Mouse (Mus musculus) bone marrow macrophage, adult 2 months (primary cell): ENCODE results near the gene Suco. TPM values are rescaled to one million over a fixed set of nuclear protein-coding genes. Genes with fewer than 3 reads are reported as not detected.

Source experiments
- H3K27ac ChIP-seq: 2 replicates; pipeline ENCODE4 v1.5.1; 2012; ENCODE audit warnings: low read depth, low read length; ENCODE audit not compliant: insufficient read depth
- H3K4me1 ChIP-seq: 2 replicates; pipeline ENCODE4 v1.6.1; 2012; ENCODE audit warnings: low read length; ENCODE audit not compliant: control insufficient read depth, insufficient read depth
- H3K4me3 ChIP-seq: 2 replicates; pipeline ENCODE4 v1.5.1; 2012; ENCODE audit warnings: mild to moderate bottlenecking, low read length, moderate library complexity; ENCODE audit not compliant: insufficient read depth
- CTCF ChIP-seq: IDR thresholded peaks from 2 replicates; pipeline ENCODE4 v1.5.1; 2012; ENCODE audit warnings: low read depth, mild to moderate bottlenecking, low read length, moderate library complexity
- POLR2A ChIP-seq: IDR thresholded peaks from 2 replicates; pipeline ENCODE4 v1.6.1; 2012; ENCODE audit warnings: mild to moderate bottlenecking, low read depth, low read length, borderline replicate concordance
- polyA plus RNA-seq: library from polyadenylated mRNA; stranded (reverse); fragments of >200 nt; gene quantifications from 2 replicates; pipeline ENCODE4 v1.2.4, GENCODE M21; 2012; ENCODE audit not compliant: missing spikeins, insufficient read depth, insufficient read length

Gene Suco
- polyA plus RNA-seq, 1 experiment, result 20.1 TPM

DNA sequence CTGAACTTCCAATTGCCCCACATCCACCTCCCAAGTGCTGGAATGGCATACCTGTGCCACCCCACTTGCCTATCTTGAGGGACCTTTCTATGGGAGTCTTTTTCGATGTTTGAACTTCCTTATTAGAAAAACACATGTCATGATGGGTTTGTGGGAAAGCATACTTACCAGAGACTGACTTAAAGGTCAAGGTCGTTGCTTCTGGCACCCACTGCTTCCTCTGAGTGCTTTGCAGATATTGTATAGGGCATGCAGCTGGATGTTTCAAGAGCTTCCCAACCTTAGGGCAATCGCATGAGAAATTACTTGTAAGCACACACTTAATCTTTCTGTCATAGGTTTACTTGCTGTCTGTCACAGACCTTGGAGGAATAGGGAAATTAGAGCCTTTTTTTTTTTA is 83.2 kb downstream of the Suco start:
- Histone ChIP-seq H3K4me1 (no peaks in the 10 kb centered on the region), H3K27ac (no peak overlapping the region), H3K4me3 (no peak overlapping the region)
- no peak for TF ChIP-seq CTCF
- TF ChIP-seq POLR2A, result no peak

DNA sequence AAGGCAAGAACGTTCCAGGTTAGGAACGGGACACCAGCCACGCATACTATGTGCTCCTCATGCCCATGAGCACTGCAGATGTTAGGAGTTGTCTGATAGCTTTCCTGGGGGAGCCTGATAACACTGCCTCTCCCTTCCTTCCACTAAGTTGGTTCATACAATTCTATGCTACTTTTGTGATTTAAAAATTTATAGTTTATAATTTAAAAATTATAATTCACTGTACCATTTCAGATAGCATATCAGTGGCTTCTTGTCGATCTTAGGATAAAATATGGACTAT is 83.9 kb downstream of the Suco start:
- Histone ChIP-seq H3K27ac (no peak overlapping the region), H3K4me3 (no peak overlapping the region), H3K4me1 (no peaks in the 10 kb centered on the region)
- TF ChIP-seq CTCF (no peak), POLR2A (no peak)

DNA sequence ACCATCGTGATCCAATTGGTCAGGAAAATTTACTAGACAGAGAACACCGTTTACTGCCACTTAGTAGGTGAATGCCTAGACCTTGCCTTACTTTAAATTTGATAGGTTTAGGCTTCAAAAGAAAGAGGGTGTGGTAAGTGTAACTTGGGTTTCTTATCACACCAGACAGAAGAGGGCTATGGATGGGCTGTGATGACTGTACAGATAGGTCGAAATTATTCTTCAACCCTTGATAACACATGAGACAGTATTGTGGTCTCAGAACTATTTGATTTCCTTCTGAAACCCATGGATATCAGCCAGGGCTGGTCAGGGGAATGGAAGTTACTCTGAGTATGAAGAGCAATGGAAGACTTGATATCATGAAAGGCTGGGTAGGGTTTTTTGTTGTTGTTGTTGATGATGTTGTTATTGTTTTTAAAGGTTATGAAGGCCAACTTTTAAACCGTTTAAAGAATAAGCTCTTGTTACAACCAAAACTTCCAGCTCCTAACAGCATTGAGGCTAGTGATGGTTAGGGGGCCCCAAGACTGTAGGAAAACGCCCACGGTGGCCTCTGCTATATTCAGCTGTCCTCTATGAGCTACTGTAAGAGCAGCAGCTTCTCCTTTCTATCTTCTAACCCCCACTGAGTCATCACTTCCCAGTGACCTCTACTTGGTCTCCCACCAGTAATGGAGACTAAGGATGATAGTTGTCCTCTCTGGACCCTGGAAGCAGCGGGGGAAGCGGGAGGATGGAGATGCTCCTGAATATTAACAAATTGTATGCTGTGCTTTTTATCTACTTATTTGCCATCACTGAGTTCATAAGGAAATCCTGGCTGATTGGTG is 84.4 kb downstream of the Suco start:
- H3K4me1 ChIP-seq, result no peaks in the 10 kb centered on the region
- no peak overlapping the region for H3K27ac ChIP-seq
- H3K4me3 ChIP-seq, result no peak overlapping the region
- TF ChIP-seq CTCF (no peak), POLR2A (no peak)

DNA sequence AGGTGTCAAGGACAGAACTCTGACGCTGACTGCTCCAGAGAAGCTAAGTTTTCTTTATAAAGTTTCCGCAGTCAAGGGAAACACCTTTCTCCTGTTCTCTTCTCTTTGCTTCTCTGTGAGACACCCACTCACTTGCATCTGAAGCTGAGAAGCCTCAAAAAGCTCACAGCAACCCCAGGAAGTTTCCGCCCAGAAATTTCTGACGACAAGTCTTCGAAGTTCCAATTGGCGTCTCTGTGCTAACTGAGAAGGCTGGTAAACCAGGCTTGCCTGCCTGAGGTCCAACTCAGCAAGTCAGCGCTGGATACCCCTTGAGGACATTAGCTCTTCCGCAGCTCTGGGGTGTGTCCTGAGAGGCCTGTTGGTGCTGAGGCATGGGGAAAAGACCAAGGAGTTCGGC is 88.1 kb downstream of the Suco start, which contains the start of gene Fasl:
Fasl (minus strand) TSS at position 157 of the 400 bp plus-strand sequence.
- Histone ChIP-seq H3K4me3 (no peak within 1 kb of the TSS), H3K27ac (no peak within 1 kb of the TSS), H3K4me1 (no peaks in the 10 kb centered on the region)
- TF ChIP-seq POLR2A, result no peak
- TF ChIP-seq CTCF, result no peak

DNA sequence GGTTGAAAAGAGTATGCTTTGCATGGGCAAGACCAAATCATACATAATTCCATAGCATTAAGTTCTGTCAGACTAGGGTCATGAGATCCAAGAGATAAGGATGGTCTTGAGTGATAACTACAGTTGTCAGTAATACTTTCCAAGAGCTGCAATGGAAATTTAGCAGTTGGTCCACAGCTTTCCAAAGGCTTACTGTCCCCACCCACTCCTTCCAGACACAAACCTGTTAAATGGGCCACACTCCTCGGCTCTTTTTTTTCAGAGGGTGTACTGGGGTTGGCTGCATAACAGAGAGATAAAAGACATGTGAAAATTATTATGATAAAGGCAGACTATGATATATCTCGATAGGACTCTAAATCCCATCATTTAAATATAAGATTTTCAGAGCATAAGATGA is 93.8 kb downstream of the Suco start:
- no peak overlapping the region for H3K4me3 ChIP-seq
- H3K4me1 ChIP-seq, result no peaks in the 10 kb centered on the region
- no peak overlapping the region for H3K27ac ChIP-seq
- TF ChIP-seq POLR2A (no peak), CTCF (no peak)

DNA sequence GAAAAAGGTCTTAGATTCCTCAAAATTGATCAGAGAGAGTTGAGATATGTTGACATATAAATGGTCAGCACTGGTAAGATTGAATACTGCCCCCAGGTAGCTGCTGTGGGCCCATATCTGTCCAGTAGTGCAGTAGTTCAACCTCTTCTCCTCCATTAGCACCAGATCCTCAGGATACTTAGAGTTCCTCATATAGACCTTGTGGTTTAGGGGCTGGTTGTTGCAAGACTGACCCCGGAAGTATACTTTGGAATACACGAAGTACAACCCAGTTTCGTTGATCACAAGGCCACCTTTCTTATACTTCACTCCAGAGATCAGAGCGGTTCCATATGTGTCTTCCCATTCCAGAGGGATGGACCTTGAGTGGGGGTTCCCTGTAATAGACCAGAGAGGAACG is 94.9 kb downstream of the Suco start:
- no peak overlapping the region for H3K4me3 ChIP-seq

DNA sequence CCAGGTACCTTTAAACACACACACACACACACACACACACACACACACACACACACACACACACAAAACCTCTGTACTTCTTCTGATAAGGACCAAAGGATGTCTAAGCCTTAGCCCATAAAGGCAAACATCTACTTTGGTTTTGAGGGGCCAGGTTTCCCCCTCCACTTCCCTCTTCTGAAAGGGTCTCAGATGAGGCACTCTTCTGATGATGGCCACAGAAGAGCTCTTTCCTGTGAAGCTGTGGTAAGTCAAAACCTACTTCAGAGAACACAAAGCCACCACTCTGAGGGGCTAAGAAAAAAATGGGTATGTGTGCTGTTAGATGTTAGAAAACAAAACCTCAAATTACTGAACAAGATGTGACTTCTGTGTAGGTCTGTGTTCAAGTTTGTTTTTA is 97.4 kb downstream of the Suco start:
- no peaks in the 10 kb centered on the region for H3K4me1 ChIP-seq

More for the DNA sequence above, 94.9 kb downstream of the Suco start:
- no peak for TF ChIP-seq POLR2A
- no peak for TF ChIP-seq CTCF
- H3K27ac ChIP-seq, result no peak overlapping the region
- H3K4me1 ChIP-seq, result no peaks in the 10 kb centered on the region

DNA sequence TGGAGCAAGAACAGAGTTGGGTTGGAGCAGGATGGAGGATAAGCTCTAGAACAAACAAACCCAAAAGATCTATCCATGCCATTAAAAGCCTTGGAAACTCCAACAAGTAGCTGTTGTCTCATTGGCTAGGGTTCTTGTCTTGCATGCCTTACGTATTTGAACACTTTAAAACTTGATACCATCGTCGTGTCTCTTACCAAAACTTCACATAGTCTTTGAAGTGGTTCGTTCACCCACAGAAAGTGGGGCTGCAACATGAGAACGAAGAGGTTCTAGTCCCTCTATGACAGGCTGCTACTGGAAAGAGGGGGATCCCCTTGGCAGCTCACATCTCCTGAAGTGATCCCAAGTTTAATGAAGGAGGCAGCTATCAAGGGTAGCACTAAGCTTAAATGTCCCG is 101.3 kb downstream of the Suco start:
- H3K27ac ChIP-seq, result no peak overlapping the region
- no peak overlapping the region for H3K4me3 ChIP-seq
- no peaks in the 10 kb centered on the region for H3K4me1 ChIP-seq
- no peak for TF ChIP-seq POLR2A
- TF ChIP-seq CTCF, result no peak

More for the DNA sequence above, 97.4 kb downstream of the Suco start:
- no peak overlapping the region for H3K4me3 ChIP-seq
- no peak overlapping the region for H3K27ac ChIP-seq
- TF ChIP-seq CTCF (no peak), POLR2A (no peak)

DNA sequence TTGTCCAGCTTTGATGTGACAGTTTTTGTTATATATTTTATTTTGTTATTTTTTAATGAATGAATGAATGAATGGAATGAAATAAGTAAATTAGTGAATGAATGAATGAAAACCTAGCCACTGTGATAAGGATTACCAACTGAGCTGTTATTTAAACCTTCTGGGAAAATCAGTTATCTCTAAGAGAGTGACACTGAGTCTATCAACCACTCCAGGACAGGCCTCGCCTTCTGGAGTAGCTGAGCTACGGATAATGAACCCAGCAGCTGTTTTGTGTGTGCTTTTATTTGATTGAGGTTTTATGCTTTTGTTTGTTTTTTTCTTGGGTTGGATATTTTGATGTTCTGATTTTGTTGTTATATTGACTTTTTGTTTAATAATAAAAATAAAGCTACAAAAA is 105.2 kb downstream of the Suco start:
- TF ChIP-seq CTCF, result no peak
- TF ChIP-seq POLR2A, result no peak
- H3K4me3 ChIP-seq, result no peak overlapping the region
- H3K27ac ChIP-seq, result no peak overlapping the region
- H3K4me1 ChIP-seq, result no peaks in the 10 kb centered on the region

DNA sequence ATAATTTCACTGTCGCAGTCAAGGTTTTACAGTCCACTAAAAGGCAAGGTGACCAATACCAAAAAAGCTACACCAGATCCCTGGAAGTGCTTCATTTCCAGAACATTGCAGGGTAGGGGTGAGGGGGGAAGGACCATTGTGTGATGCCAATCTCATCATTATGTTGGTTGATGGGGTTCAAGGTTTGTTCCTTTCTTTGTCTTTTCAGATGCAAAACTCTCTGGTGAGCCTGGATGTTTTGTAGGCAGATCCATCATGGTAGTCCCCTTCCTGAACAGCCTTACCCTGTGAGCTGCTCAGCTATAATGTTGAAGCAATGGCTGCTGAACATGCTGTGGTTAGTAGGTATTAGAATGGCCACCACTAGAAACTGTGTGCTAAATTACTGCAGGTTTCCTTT is 107.2 kb downstream of the Suco start:
- no peak overlapping the region for H3K27ac ChIP-seq
- no peak overlapping the region for H3K4me3 ChIP-seq
- no peaks in the 10 kb centered on the region for H3K4me1 ChIP-seq
- TF ChIP-seq POLR2A (no peak), CTCF (no peak)
